Mouse (Mus musculus): ENCODE measurements at regions not wholly inside any gene's neighbourhood (a gene's known extent, or its start where the extent isn't known, plus 50 kb on each side); places are given as distances from the start of the nearest gene placed in this dataset.

GRCm38 (mm10) chr3:54541389-54541788 is 151.2 kb upstream of the Supt20 start:
- no peaks in the 10 kb centered on the region for H3K27me3 ChIP-seq (replicated peaks)

DNA sequence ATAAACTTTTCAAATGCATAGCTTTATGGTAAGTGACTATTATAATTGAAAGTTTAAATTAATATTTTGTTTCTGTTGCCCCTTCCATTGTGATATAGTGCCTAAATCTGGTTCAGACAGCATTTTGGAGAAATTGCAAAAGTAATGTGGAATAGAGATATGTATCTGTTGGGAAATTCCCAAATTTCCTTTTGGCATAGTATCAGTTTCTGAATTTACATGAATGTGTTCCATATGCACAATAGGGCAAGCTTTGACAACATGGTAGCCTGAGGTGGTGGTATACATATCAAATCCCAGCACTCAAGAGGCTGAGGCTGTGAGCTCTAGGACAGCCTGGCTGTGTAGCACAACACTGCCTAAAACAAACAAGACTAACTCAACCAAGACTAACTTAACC is 147.2 kb upstream of the Supt20 start:
- Histone ChIP-seq H3K27ac (ENCODE audit: poor library complexity, severe bottlenecking) (no peak overlapping the region), H3K9me3 (replicated peaks) (peaks cover 11% of the 10 kb centered on the region), H3K4me1 (replicated peaks) (no peaks in the 10 kb centered on the region), H3K27me3 (replicated peaks) (no peaks in the 10 kb centered on the region), H3K9ac (no peak overlapping the region), H3K4me3 (no peak overlapping the region), H3K36me3 (no peaks in the 10 kb centered on the region), H3K4me2 (no peak overlapping the region)
- ATAC-seq (ENCODE audit: insufficient number of reproducible peaks, low FRiP score), result no peak

More at GRCm38 (mm10) chr3:54541389-54541788, 151.2 kb upstream of the Supt20 start:
- WGBS, result 73% methylated on average over 5 of the region's 5 CpGs
- H3K4me2 ChIP-seq, result no peak overlapping the region
- no peak overlapping the region for H3K9ac ChIP-seq
- no peaks in the 10 kb centered on the region for H3K4me1 ChIP-seq (replicated peaks)
- no peak overlapping the region for H3K27ac ChIP-seq (ENCODE audit: poor library complexity, severe bottlenecking)
- H3K4me3 ChIP-seq, result no peak overlapping the region
- no peaks in the 10 kb centered on the region for H3K36me3 ChIP-seq
- H3K9me3 ChIP-seq (replicated peaks), result peaks cover 7% of the 10 kb centered on the region
- no peak for ATAC-seq (ENCODE audit: insufficient number of reproducible peaks, low FRiP score)

DNA sequence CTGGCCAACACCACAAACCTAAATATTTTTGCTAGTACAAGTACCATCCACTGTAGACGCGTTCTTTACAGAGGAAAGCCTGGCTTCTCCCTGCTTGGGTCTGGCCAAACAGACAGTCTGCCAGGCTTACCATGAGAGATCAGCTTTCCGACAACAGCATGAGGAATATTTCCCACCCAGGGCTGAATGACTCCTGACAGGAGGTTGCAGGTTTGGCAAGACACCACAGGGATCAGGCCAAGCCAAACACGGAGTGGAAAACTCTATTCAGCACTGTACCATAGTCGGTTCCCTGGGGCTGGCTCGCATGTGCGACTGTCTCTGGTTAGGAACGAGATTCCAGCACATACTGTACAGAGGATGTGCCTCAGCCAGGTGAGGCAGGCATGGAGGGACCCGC is 140.7 kb upstream of the Supt20 start:
- ATAC-seq (ENCODE audit: insufficient number of reproducible peaks, low FRiP score), result peak; percentile 83
- Histone ChIP-seq H3K4me3 (no peak overlapping the region), H3K27me3 (replicated peaks) (no peaks in the 10 kb centered on the region), H3K9ac (no peak overlapping the region), H3K4me2 (no peak overlapping the region), H3K27ac (ENCODE audit: poor library complexity, severe bottlenecking) (peak overlapping the region; percentile 53), H3K4me1 (replicated peaks) (0 out of 2 replicates have a peak, but pooled peaks cover 6% of the 10 kb centered on the region), H3K36me3 (no peaks in the 10 kb centered on the region), H3K9me3 (replicated peaks) (peaks cover 8% of the 10 kb centered on the region; the same call in 1 of the 2 replicates)
- 61% methylated on average over 9 of the region's 9 CpGs for WGBS

DNA sequence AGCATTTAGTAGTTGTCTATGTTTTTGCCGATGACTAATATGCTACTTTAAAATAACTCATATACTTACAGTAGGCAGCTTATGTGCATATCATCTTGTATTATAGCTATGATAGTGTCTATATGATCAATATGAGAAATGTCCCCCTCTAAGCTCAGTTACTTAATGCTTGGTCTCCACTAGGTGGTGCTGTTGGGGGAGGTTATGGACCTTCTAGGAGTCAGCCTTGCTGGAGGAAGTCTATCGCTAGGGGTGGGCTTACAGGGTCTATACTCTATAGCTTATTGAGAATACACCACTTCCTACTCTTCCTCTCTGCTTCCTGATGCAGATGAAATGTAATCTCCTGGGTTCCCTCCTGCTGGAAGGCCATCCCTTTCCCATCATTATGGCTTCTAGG is 136.7 kb upstream of the Supt20 start:
- Histone ChIP-seq H3K4me1 (replicated peaks) (peaks cover 16% of the 10 kb centered on the region), H3K4me3 (no peak overlapping the region), H3K9me3 (replicated peaks) (peaks cover 7% of the 10 kb centered on the region; the same call in 1 of the 2 replicates), H3K27ac (ENCODE audit: poor library complexity, severe bottlenecking) (no peak overlapping the region), H3K36me3 (no peaks in the 10 kb centered on the region), H3K27me3 (replicated peaks) (no peaks in the 10 kb centered on the region), H3K9ac (no peak overlapping the region), H3K4me2 (no peak overlapping the region)
- 89% methylated on average over 2 of the region's 2 CpGs for WGBS
- no peak for ATAC-seq (ENCODE audit: insufficient number of reproducible peaks, low FRiP score)

DNA sequence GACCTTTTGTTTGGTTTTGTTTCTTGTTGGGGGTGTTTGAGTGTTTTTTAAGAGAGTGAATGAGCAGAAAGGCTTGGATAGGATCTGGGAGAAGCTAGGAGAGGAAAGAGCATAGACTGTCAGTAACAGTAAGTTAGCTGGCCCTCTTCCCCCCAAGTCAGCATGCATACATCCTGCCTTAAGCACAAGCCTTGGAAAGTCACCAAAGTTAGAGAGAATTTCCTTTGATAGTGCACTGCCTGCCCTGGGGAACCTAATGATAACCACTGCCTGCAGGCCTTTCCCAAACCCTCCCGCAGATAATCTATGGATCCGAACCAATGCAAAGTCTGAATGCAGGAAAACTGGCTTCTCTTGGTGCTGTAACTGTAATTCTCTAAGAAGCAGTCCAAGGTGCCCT is 133.6 kb upstream of the Supt20 start:
- 50% methylated on average over 2 of the region's 2 CpGs for WGBS

DNA sequence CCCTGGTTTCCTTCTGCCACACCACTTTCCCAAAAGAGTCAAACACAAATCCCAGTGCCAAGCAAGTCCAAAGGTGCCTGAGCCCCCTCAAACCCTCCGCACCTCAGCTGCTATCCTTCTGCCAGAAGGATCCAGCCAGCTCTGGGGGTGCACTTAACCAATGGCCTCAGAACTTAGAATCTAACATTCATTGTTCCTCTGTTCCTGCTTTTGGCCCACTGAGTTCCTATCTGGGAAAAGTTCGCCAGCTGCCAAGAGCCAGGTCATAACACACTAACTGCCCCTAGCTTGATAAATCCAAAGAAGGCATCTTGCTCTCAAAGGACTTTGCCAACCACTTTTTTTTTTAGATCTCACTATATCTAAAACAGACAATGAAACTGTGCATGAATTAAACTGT is 133.1 kb upstream of the Supt20 start:
- Histone ChIP-seq H3K27ac (ENCODE audit: poor library complexity, severe bottlenecking) (peak overlapping the region; percentile 94), H3K9me3 (replicated peaks) (0 out of 2 replicates have a peak, but pooled peaks cover 2% of the 10 kb centered on the region), H3K4me1 (replicated peaks) (peaks cover 10% of the 10 kb centered on the region), H3K9ac (no peak overlapping the region), H3K27me3 (replicated peaks) (no peaks in the 10 kb centered on the region), H3K4me3 (no peak overlapping the region), H3K36me3 (no peaks in the 10 kb centered on the region), H3K4me2 (no peak overlapping the region)
- 49% methylated on average over 2 of the region's 2 CpGs for WGBS
- ATAC-seq (ENCODE audit: insufficient number of reproducible peaks, low FRiP score), result peak; percentile 52

More for the DNA sequence above, 133.6 kb upstream of the Supt20 start:
- Histone ChIP-seq H3K4me3 (no peak overlapping the region), H3K9ac (no peak overlapping the region), H3K27ac (ENCODE audit: poor library complexity, severe bottlenecking) (peak overlapping the region; percentile 94), H3K9me3 (replicated peaks) (peaks cover 5% of the 10 kb centered on the region; the same call in 1 of the 2 replicates), H3K4me2 (no peak overlapping the region), H3K27me3 (replicated peaks) (no peaks in the 10 kb centered on the region), H3K36me3 (no peaks in the 10 kb centered on the region), H3K4me1 (replicated peaks) (peaks cover 10% of the 10 kb centered on the region)
- ATAC-seq (ENCODE audit: insufficient number of reproducible peaks, low FRiP score), result peak; percentile 73; the same call in 1 of the 2 replicates

GRCm38 (mm10) chr3:54560056-54560922 is 132.3 kb upstream of the Supt20 start:
- WGBS, result 55% methylated on average over 5 of the region's 5 CpGs
- H3K36me3 ChIP-seq, result no peaks in the 10 kb centered on the region
- H3K9ac ChIP-seq, result no peak overlapping the region
- 0 out of 2 replicates have a peak, but pooled peaks cover 2% of the 10 kb centered on the region for H3K9me3 ChIP-seq (replicated peaks)
- no peak overlapping the region for H3K4me3 ChIP-seq
- peak overlapping the region; percentile 94 for H3K27ac ChIP-seq (ENCODE audit: poor library complexity, severe bottlenecking)
- no peak for ATAC-seq (ENCODE audit: insufficient number of reproducible peaks, low FRiP score)
- H3K4me1 ChIP-seq (replicated peaks), result peaks cover 10% of the 10 kb centered on the region
- H3K4me2 ChIP-seq, result no peak overlapping the region
- H3K27me3 ChIP-seq (replicated peaks), result no peaks in the 10 kb centered on the region

DNA sequence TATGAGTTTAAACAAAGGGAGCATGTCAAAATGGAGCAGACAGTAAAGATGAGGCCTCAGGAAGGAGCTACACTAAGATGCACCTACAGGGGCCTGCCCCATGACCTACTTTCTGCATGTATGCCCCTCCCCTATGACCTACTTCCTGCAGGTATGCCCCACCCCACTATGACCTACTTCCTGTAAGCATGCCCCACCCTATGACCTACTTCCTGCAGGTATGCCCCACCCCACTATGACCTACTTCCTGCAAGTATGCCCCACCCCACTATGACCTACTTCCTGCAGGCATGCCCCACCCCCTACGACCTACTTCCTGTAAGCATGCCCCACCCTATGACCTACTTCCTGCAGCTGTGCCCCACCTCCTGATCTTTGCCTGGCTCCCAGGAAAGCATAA is 125.3 kb upstream of the Supt20 start:
- peak overlapping the region; percentile 22; the same call in 1 of the 2 replicates for H3K27ac ChIP-seq (ENCODE audit: poor library complexity, severe bottlenecking)
- H3K4me1 ChIP-seq (replicated peaks), result no peaks in the 10 kb centered on the region
- H3K4me3 ChIP-seq, result no peak overlapping the region
- H3K27me3 ChIP-seq (replicated peaks), result no peaks in the 10 kb centered on the region
- H3K4me2 ChIP-seq, result no peak overlapping the region
- ATAC-seq (ENCODE audit: insufficient number of reproducible peaks, low FRiP score), result no peak
- H3K9me3 ChIP-seq (replicated peaks), result peaks cover 18% of the 10 kb centered on the region
- H3K36me3 ChIP-seq, result no peaks in the 10 kb centered on the region
- 69% methylated on average over 1 of the region's 1 CpGs for WGBS
- H3K9ac ChIP-seq, result no peak overlapping the region

DNA sequence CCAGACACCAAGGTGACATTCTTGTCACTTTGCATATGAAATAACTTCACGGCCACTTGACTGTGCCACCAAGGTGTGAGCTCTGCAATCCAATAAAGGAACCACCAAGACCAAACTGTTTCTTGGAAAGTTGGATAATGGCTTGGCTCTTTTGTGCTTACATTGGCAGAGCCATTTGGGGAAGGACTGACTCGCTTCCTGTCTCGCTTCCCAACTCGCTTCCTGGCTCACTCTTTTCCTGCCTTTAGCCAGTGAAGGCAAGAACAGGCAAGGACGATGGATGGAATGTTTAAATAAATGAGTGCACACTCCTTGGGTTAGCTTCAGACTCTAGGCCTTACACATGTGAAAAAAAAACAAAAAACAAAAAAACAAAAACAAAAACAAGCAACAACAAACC is 124.5 kb upstream of the Supt20 start:
- Histone ChIP-seq H3K27ac (ENCODE audit: poor library complexity, severe bottlenecking) (no peak overlapping the region), H3K4me1 (replicated peaks) (no peaks in the 10 kb centered on the region), H3K9ac (no peak overlapping the region), H3K36me3 (no peaks in the 10 kb centered on the region), H3K9me3 (replicated peaks) (peaks cover 18% of the 10 kb centered on the region), H3K27me3 (replicated peaks) (no peaks in the 10 kb centered on the region), H3K4me3 (no peak overlapping the region), H3K4me2 (no peak overlapping the region)
- 62% methylated on average over 5 of the region's 5 CpGs for WGBS
- ATAC-seq (ENCODE audit: insufficient number of reproducible peaks, low FRiP score), result no peak

DNA sequence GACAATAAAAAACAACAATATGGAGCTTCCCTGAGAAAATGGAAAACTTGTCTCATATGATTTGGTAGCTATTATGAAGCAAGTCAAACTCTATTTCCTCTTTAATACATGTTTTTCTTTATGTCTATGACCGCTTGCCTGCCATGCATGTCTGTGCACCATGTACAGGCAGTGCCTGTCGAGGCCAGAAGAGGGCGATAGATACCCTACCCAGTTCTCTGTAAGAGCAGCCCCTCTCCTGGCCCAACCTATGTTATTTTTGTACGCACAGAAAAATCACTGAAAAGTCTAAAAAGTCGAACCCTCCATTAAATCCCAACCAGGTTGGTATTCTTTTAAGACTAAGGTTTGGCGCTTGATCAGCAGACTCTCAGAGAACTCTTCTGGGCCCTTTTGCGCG is 122.1 kb upstream of the Supt20 start:
- H3K9ac ChIP-seq, result no peak overlapping the region
- no peak overlapping the region for H3K27ac ChIP-seq (ENCODE audit: poor library complexity, severe bottlenecking)
- no peaks in the 10 kb centered on the region for H3K4me1 ChIP-seq (replicated peaks)
- WGBS, result 77% methylated on average over 8 of the region's 8 CpGs
- no peaks in the 10 kb centered on the region for H3K27me3 ChIP-seq (replicated peaks)
- no peak overlapping the region for H3K4me3 ChIP-seq
- H3K36me3 ChIP-seq, result no peaks in the 10 kb centered on the region
- no peak overlapping the region for H3K4me2 ChIP-seq
- ATAC-seq (ENCODE audit: insufficient number of reproducible peaks, low FRiP score), result no peak
- peaks cover 18% of the 10 kb centered on the region for H3K9me3 ChIP-seq (replicated peaks)

- Histone ChIP-seq H3K4me2 (no peak overlapping the region), H3K4me1 (replicated peaks) (no peaks in the 10 kb centered on the region), H3K4me3 (no peak overlapping the region), H3K27ac (ENCODE audit: poor library complexity, severe bottlenecking) (no peak overlapping the region), H3K9ac (no peak overlapping the region), H3K9me3 (replicated peaks) (peaks cover 3% of the 10 kb centered on the region), H3K27me3 (replicated peaks) (no peaks in the 10 kb centered on the region), H3K36me3 (no peaks in the 10 kb centered on the region)
- 84% methylated on average over 5 of the region's 5 CpGs for WGBS
- ATAC-seq (ENCODE audit: insufficient number of reproducible peaks, low FRiP score), result no peak
Measured at GRCm38 (mm10) chr3:54577851-54578250, 114.8 kb upstream of the Supt20 start.

Data from heart, embryonic 12.5 days (tissue).